Mouse (Mus musculus) adrenal gland, postnatal 10 days (tissue): ENCODE measurements at regions not wholly inside any gene's neighbourhood (a gene's known extent, or its start where the extent isn't known, plus 50 kb on each side); places are given as distances from the start of the nearest gene placed in this dataset.
A peak's percentile ranks its signal among the peaks of the same experiment; 100 is the strongest.

ENCODE experiments used
- DNase-seq: peaks from one replicate; pipeline ENCODE4 v3.0.0; 2021; ENCODE audit warnings: mixed read lengths

DNA sequence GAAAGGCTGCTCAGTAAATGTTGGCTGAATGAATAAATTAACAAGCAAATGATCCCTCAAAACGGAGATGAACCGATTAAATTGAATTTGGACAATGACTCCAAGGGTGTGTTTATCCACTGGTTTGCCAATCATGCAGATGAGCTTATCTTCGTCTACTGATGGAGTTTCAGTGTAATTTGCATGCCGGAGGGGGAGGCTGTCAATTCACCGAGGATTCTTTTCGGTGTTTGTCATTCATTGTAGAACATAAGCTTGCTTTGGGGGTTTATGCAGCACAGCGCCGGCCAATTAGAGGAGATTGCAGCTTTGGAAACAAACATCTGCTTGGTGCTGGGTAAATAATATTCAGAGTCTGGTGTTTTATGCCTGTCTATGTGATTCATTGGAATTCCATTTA lies 132.7 kb downstream of the Otoa start:
- DNase-seq, result no peak

GRCm38 (mm10) chr7:121215032-121215431 lies 133.6 kb downstream of the Otoa start:
- DNase-seq, result no peak

DNA sequence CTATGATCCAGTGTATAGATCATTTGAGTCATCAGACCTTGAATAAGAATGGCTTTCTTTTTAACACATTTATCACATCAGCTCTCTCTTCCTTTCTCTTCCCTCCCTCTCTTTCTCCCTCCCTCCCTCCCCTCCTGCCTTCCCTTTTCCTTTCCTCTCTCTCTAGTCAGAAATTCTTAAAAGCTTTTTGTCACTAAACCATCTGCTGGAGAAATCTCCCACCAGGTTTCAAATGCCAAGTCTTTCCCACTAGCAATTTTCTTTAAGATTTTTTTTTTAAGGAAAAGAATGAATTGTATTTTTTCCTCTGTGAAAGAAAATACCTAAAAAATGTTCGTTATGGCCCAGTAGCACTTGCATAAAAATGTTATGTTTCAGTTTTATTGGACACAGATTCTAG lies 134.3 kb downstream of the Otoa start:
- DNase-seq, result no peak

DNA sequence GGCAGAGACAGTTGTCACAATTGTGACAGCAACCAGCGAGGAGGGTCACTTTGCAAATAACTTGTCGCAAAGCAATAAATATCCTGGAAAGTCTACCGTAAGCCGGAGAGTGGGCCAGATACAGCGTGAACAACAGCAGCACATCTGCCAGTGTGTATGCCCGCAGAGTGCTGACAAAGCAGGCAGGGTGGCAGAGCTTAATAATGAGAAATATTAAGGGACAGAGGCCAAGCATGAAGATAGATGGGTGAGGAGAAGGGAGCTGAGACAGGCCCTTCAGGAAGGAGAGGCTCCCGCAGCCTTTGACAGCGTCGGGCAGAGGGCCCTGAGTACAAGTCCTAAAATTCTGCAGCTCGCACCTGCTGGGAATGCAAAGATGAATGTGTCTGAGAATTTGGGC lies 136.6 kb downstream of the Otoa start:
- DNase-seq, result no peak

GRCm38 (mm10) chr7:121221158-121221557 lies 139.7 kb downstream of the Otoa start:
- DNase-seq, result no peak

DNA sequence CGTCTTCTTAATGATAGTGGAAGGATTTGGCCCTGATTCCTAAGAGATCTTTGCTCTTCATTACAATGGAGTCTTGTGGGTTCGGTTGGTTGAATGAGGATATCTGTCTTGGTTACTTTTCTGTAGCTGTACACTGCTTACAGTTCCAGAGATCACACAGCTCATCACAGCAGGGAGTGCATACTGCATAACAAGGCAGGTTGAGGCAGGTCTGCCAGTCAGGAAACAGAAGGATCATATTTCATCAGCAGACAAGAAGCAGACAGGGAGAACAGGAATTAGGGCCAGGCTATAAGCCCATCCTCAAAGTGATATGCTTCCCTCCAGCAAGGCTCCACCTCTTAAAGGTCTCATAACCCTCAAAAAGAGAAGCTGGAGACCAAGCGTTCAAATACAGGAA lies 150.4 kb downstream of the Otoa start:
- no peak for DNase-seq

DNA sequence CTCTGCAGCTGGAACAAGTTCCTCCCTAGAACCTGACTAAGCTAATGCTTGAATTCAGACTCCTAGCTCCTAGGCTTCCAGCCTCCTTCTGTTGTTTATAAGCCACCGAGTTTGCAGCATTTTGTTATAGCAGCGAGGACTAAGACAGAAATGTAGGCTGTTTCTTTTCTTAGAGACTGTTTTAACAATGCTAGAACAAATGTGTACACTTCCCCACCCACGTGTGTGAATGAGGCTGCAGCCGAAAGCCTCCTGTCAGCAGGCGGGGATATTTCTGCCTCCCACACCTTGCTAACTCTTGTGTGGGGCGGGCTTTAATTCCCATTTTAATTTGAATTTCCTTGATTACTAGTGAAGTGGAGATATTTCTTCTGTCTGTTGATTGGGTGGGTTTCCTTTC lies 153.4 kb downstream of the Otoa start:
- no peak for DNase-seq

DNA sequence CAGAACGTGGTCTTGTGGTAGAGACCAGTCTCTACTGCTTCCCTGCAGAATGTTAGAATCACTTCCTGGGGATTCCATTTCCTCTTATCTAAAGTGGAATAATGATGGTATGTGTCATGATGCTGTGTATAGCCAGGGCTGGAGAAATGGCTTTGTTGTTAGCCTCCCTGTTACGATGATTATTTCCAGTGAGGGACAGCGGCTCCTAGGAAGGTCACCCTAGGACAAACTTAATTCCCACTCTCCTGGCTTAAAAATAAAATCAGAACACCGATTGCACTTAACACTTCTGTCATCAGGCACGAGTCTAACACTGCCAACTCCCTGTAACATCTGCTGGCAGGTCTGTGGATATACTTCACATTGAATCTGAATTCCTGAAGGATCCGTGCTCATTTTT lies 151.9 kb upstream of the Hs3st2 start:
- DNase-seq, result no peak

DNA sequence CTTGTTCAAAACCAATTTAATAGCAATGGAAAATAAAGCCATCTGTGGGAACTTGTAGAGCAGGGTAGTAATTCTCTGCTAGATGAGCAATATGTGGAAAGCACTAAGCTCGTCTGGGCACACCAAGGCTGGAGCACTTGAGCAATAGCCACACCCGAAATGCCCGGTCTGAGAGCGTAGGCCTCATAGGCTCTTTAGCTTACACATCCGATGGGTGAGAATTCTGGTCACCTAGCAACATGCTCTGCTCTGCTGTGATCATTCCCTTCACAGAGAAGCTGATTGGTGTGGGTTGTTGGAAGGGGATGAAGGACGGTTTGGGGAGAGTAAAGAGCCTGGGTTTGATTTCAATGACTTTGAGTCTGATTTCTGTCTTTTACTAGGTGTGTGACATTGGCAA lies 143.8 kb upstream of the Hs3st2 start:
- no peak for DNase-seq

DNA sequence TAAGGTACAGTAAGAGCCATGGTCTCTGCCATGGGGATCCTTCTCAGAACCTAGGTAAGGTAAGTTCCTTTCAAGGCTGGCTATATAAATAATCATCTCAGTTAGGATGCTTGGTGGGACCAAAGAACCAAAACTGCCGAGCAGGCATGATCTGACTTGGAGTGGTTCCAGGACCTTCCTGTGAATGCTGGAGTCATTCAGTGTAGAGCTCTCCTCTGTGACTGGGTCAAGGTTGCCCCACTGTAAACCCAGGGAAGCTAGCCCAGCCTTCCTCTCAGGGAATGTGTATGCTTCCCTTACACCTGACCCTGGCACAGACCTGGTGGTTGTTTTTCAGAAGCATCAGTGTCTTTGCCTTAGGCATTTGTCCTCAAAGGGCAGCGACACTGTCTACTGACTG lies 134.2 kb upstream of the Hs3st2 start:
- DNase-seq, result no peak

- peak; percentile 48 for DNase-seq
Measured at GRCm38 (mm10) chr7:121258826-121259496, 132.7 kb upstream of the Hs3st2 start.

DNA sequence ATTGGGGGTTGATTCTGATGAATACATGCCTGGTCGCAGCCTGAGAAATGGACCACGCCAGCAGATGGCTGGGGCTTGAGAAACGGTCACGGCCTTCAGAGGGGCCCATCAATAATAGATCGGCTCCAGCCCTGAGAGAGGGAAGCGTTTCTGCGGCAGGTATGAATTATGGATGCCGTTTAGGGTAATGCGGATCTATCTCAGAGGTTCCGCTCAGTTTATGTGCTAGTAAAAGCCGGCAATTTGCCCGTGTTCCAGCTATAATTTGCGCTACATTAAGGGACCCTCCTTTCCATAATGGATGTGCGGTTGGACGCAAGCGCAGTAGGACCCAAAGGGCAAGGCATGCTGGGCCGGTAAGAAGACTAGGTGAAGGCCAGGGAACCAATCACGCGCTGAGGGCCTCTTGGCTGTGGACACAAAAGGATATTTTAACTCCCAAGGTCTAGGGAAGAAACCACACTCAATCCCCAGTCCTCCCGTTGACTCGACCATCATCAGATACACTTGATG lies 132.1 kb upstream of the Hs3st2 start:
- no peak for DNase-seq

- no peak for DNase-seq
Measured at GRCm38 (mm10) chr7:121269358-121269757, 122.3 kb upstream of the Hs3st2 start.

DNA sequence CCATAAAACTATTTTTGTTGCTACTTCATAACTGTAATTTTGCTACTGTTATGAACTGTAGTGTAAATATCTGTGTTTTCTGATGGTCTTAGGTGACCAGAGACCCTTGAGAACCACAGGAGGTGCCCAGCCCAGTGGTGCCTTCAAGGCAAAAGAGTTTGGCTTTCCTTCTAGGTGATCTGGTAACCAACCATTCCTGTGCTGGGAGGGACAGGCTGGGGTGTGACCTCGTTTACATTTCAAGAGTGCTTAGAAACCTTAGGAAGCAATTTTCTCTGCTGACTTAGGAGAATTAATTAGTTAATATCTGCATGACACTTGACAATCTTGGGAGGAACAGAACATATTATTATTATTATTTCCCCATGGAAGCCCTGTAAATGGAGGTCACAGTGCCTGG lies 111.1 kb upstream of the Hs3st2 start:
- DNase-seq, result no peak

DNA sequence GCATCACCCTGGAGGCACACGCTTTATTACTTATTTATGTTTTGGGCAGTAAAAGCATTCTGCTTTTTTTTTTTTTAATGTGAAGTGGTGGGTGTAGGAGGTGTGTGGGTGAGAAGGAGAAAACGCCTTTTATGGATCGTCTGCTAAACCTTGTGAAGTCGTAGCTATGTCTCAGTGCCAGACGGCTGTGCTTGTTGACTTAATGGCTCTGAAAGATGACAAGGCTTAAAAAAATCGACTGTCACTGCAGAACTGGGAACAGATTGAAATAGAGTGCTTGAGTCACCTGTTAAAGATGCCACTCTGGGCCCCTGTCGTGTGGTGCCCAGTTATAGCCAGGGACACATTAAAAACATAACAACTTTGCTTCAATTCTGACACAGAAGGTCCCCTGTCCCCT lies 109.5 kb upstream of the Hs3st2 start:
- DNase-seq, result no peak

DNA sequence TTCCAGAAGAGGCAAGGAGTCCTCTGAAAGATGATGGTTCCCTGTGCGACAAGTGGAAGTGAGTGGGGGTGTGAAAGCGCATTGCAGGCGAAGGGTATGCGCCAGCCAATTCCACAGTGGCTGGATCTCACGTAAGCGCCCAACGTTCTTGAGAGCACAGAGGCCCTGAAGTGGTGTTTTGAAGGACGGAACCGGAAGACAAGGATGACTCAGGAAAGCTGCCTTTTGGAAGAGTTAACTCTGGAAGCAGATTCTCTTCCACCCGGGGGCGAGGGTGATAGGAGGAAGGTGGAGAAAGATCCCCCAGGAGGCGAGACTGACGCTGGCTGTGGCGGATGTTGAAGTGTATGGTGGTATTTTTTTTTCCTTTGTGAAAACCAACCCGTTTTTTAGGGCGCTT lies 101.9 kb upstream of the Hs3st2 start:
- no peak for DNase-seq

DNA sequence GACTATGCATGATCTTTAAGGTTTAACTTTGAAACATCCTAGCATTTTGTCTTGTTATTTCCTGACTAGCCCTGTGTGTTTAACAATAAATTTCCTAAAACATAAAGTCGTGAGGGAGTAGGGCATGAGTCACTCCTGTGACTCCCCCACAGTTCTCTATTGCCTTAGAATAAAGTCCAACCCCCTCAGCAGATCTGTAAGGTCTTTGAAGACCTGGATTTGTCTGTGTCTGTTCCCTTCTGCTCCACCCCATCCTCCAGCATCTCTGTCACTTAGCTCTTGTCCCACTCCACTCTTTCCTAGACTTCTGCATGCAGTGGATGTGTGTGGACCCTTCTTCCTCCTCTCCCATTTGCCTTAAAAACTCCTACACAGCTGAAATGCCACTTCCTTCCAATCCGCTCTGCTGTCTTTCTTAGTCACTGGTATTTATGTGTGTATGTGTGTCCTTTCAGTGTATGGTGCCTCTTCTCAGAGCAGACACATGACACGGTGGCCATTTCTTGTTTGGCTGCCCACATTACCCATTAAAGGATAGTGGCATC lies 95.4 kb upstream of the Hs3st2 start:
- no peak for DNase-seq

GRCm38 (mm10) chr7:121312961-121313587 lies 78.6 kb upstream of the Hs3st2 start:
- DNase-seq, result no peak

- no peak for DNase-seq
Measured at GRCm38 (mm10) chr7:121314521-121314920, 77.1 kb upstream of the Hs3st2 start.

GRCm38 (mm10) chr7:121329274-121329673 lies 62.4 kb upstream of the Hs3st2 start:
- DNase-seq, result no peak

GRCm38 (mm10) chr7:121332532-121332931 lies 59.1 kb upstream of the Hs3st2 start:
- DNase-seq, result no peak

- no peak for DNase-seq
Measured at GRCm38 (mm10) chr7:121335390-121336109, 56.1 kb upstream of the Hs3st2 start.

DNA sequence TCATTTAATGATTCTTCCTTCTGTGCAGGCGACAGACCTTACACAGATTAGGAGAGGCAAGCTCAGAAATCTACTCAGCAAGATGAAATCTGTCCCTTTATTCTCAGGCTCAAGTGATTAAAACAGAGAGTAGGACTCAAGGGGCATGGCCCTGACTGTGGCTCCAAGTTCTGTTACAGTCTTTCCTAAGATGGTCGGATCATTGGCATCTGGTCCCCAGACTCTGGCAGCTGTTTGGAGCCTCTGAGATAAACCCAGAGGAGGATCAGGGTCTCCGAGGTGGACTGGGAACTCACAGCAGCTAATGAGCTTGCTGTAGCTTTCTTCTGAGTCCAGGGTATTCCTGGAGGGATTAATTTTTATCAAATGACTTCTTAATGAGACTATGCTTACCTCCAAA lies 51.7 kb upstream of the Hs3st2 start:
- no peak for DNase-seq
